Mouse (Mus musculus): ENCODE measurements around the gene Gm20219.
A peak's percentile ranks its signal among the peaks of the same experiment; 100 is the strongest.
"Not testable (repeated sequence)": the region's sequence is repeated elsewhere in the genome, so short reads cannot be mapped to it uniquely, and the experiment has no call there.

Gm20219 gene

GRCm38 (mm10) chr17:56510970-56511706 lies 43.0 kb downstream of the Gm20219 start:
- no peak for DNase-seq

DNA sequence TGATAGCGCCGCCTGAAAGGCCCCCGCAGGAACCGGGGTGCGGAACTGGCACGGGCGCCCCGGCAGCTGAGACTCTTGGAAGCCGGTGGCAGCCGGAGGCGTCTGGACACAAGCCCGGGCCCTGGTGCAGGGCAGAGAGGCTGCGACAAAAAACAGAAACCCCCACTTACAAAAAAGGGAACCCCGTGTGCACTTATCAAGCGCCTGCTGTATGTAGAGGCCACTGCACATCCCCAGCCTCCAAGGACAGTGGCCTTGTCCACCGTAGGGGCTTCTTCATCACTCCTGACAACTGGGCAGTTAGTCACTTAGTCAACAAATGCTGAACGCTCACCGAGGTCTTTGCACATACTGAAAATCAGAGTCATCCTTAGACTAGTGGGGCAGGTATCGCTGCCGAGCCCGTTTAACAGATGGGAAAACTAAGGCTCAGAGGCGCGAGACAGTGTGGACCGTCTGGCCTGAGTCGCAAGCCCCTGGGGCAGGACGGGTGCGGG lies 43.7 kb downstream of the Gm20219 start:
- no peak for DNase-seq

- peak; percentile 61 for DNase-seq
Measured at GRCm38 (mm10) chr17:56509707-56510472, 44.3 kb downstream of the Gm20219 start.

DNA sequence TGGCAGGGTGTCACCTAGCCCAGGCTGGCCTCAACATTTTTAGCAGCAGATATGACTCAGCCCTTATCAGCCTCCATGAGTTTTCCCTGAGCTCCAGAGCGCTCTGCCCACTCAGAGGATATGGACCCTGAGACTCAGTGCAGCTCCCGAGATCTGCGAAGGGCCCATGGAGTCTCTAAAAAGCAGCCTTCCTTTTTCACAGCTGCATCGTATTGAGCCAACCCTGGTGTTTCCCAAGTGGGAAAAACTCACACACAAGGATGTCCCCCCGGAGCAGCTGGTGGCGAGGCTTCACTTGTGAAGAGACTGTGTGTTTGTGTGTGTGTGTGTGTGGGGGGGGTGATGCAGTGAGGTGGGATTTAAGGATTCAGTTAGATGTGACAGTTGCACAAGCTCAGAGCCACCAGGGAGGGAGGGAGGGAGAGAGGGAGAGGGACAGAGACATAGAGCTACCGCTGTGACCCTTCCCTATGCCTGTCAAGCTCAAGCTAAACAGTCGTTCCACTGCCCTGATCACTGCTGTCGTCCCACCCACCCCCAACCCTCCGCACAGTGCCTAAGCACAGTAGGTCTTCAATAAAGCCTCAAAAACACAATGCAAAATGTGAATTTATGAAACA lies 45.1 kb downstream of the Gm20219 start:
- no peak for DNase-seq

DNA sequence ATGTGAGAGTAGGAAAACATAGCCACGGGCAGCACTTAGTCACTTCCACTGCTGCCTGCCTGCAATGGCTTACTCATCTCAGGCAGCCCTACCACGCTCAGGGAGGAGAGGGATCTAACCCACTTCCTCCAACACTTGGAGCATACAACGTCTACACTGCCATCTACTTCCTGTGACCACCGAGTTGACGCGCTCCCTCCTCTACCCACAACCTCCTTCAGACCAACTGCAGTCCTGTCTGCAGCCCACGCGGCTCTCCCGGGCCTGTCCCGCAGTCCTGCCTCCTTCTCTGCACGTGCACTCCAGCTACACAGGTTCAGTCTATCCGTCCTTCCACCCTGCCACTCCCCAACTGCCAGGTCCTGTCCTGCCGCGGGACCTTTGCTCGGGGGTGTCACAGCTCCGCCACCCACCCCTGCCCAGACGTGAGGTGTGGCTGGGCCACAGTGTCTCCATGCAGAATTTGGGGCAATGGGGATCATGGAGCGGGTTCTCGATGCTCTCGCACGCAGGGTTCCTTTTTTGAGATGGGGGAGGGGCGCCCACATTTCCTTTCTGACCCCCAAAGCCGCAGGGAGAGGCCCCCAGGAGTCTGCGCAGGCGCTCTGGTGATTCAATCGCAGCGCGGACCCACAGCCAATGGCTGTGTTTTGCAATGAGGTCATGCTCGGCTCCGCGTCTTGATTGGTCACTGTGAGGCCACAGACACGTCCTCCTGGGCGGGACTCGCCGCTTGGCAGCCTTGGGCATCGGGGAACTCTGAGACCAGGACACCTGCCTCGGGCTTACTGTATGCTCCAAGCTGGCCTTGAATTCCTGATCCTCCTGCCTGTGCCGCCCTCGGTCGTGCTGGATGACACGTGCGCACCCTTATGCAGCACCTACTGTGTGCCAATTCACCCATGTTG lies 46.8 kb downstream of the Gm20219 start:
- DNase-seq, result peak; percentile 90

DNA sequence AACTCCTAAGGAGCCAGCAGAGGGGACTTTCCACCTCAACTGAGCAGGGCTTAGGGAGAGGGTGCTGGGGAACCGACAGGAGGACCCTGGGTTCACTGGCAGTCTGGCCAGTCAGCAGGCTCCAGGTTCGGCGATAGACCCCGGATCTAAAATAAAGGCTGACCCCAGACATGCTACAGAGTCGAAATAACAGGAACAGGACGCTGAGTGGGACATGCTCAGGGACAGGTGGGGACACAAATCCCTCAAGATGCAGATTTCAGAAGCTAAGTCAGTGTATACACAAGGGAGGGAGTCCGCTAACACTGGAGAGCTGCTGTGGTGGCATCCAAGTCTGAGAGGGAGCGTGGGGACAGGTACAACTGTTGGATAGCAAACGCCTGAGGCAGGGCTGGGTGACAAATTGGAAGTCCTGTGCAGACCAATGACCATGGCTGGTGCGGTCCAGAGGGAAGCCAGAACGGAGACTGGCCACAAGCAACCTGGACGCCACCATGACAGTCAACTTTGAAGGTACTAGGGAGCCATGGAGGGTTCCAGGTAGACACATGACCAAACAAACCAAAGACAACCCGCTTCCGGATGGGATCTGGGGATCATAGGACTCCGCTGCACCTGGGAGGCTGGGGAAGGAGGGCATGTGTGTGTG lies 47.6 kb downstream of the Gm20219 start:
- no peak for DNase-seq

GRCm38 (mm10) chr17:56505401-56505800 lies 48.8 kb downstream of the Gm20219 start:
- no peak for DNase-seq

GRCm38 (mm10) chr17:56502526-56502925 lies 51.7 kb downstream of the Gm20219 start:
- DNase-seq, result no peak

- not testable (repeated sequence) for DNase-seq
Measured at GRCm38 (mm10) chr17:56501635-56502400, 52.4 kb downstream of the Gm20219 start.
